Mouse (Mus musculus): ENCODE data around the gene Mier3. TPM values are rescaled to one million over a fixed set of nuclear protein-coding genes. Genes with fewer than 3 reads are reported as not detected.
"Not testable (repeated sequence)": the region's sequence is repeated elsewhere in the genome, so short reads cannot be mapped to it uniquely, and the experiment has no call there.

Gene Mier3
- total RNA-seq, 2 experiments from 2014 or later: 28.3 to 30.7 TPM

DNA sequence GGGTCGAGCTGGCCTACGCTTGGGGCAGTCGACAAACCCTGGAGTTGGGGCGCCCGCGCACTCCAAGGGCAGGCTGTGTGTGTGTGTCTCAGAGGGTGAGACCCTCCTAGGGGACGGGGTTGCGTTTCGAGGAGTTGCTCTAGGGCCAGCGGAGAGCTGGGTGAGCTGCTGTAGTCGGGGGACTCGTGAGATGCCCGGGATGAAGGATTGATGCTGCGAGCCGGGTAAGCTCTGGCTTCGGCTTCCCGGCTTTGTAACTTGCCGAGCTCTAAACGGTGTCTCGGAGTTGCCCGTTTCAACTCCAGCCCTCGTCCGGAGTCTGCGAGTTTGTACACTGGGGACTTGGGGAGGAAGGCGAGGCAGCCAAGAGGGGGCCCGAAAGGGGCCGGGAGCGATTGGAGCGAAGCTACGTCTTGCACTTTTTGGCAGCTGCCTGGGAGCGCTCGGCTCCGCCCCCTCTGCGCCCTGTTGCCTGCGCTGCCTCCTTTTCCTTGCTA lies 6.6 kb downstream of the Mier3 start:
- DNase-seq (ENCODE audit: low spot score in 2 of 2): peak; percentile 76 to 87

DNA sequence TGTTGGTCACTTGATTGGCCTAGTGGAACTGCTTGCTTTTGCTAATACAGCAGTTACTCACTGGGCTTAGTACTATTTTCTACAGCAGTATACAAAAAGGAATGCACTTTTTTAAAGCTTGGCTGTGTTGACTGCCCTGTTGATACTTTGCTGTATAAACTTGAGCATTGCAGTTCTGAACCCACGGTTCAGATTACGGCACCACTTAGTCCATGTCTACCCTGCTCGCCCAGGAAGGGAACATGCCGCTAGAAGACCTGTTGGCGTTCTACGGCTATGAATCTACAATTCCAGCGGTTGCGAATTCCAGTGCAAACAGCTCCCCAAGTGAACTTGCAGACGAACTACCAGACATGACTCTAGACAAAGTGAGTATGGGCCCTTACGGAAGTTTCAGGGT lies 22.6 kb downstream of the Mier3 start:
- no peak for DNase-seq (ENCODE audit: low spot score in 2 of 2)

- not testable (repeated sequence) for DNase-seq (ENCODE audit: low spot score in 2 of 2)
These were observed 23.2 kb downstream of the Mier3 start for GRCm38 (mm10) chr13:111703952-111704351.

GRCm38 (mm10) chr13:111710531-111710930 lies 29.8 kb downstream of the Mier3 start:
- DNase-seq (ENCODE audit: low spot score in 2 of 2): no peak

GRCm38 (mm10) chr13:111719726-111720125 lies 38.9 kb downstream of the Mier3 start:
- DNase-seq (ENCODE audit: low spot score in 2 of 2): no peak

DNA sequence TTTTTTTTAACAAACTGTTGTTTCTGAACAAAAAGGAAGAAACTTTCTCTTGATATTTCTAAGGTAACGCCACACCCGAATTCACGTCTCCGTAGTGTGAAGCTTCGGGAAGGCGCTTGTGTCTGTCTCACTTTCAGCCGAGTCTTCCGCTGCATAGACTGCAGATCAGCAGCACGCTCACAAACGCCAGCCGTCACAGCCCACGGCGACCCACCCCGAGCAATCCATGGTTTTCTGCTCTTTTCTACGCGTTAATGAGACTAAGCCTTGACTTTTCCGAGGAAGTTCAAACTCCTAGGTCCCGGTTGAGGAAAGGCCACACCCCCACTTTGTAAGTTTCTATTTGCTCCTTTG lies 44.0 kb downstream of the Mier3 start:
- no peak for DNase-seq (ENCODE audit: low spot score in 2 of 2)

DNA sequence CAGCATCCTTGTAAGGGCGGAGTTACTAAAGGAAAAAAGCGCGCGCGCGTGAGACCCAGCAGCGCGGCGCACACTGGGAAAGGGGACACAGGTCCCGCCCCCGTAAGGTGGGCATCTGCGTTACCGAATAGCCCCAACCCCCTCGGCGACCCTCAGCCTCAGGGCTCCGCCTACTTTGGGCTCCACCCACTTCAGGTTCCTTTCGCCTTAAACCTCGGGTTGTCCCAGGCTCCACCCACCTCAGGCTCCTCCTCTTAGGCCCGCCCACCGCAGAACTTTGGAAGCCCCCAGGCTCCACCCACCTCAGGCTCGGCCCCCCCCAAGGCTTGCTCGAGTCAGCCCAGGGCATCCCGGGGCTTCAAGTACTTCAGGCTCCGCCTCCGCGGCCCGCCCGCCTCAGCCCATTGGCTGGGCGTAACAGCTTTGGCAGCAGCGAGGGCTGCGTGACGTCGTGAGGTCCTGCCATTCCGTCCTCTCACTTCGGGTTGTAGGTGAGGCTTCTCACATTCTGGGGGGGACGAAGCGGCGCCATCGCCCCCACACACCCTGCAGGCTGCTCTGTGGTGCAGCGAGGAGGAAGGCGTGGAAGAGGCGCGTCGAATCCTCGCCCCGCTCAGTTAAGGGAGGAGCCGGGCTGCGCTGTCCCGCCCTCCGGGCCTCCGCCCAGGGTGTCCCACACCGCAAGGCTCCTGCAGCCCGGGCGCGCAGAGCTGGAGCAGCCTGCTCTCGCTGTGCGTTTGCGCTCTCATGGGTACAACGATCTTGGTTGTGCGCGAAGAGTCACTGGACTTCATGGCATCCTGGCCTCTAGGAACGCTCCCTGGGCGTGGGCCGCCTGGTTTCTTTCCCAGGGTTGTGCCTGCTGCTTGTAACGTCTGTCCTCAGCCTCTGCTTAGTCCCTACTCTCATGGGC lies 44.6 kb downstream of the Mier3 start:
- peak; percentile 91 to 98 for DNase-seq (ENCODE audit: low spot score in 2 of 2)

- DNase-seq (ENCODE audit: low spot score in 2 of 2): no peak
These were observed 46.1 kb downstream of the Mier3 start for GRCm38 (mm10) chr13:111726898-111727297.

- no peak for DNase-seq (ENCODE audit: low spot score in 2 of 2)
These were observed 60.6 kb downstream of the Mier3 start for GRCm38 (mm10) chr13:111741204-111741990.

DNA sequence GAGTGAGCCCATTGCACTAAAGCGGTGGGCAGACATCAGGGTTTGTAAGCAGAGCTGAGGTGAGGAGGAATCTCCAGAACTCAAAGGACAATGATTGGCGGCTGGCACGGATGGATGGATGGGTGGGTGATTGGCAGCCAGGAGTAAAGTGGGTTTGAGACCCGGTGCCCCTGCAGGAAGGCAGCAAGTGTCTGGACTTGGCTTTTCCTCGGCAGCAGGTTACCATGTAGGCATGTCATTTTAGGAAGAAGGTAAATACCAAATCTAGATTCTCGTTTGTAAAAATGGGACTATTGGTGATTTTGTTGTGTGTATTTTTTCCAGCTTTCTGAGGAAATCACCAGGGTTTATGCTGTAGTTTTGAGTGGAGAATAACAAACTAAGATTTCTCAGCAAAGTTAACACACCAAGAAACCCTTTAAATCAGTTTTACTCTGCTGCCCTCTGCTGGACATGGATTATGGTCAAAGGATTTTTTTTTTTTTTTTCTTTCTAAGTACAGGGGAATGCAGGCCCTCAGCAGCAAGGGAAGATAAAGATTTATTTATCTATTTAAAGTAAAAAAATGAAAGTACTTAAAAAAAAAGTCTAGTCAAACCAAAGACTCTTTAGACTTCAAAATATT lies 61.3 kb downstream of the Mier3 start:
- DNase-seq (ENCODE audit: low spot score in 2 of 2): peak in 1 of 2 experiments; percentile 64

DNA sequence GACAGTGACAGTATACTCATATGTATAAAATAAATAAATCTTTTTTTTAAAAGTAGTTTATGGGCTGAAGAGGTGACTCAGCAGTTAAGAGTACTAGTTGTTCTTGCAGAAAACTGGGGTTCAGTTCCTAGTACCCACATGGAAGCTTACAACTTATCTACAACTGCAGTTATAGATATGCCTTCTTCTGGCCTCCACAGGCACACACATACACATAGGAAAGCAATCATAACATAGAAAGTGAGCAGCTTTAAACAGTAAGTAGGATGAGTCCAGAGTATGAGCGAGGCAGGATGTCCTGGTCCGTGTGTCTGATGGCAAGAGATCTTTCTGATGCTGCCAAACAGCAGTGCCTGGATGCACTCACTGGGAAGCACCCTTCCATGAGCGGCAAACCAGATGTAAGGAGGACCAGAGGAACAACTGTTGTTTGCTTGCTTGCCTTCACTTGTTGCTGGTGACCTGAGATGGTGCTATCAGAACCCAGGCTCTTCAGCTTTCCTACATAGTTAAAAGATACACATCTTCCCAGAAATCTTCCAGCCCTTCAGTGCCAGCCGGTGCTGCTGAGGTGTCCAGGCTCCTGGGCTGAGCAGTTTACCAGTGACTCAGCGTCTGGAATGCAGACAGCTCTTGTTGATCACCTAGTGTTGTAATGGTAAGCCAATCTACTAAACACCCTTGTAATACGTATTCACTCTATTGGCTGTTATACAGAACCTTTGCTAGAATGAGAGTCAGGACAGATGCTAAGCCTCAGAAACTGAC lies 63.6 kb downstream of the Mier3 start:
- DNase-seq (ENCODE audit: low spot score in 2 of 2): no peak

DNA sequence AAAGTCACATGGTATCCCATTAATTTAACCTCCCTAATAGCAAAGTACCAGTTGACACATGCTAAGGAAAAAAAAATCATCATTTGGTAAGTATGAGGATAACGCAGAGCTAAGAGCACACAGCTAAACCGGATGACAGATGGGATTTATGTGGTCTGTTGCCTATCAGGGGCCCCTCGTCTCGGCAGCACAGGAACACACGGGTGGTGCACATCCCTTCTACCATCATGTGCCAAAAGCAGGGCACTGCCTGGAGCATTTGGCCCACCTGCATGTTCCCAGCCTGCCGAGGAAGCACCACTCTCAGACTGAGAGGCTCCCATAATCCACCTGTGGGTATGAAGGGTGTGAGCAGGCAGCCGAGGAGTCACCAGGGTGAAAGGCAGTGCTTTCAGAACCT lies 64.4 kb downstream of the Mier3 start:
- DNase-seq (ENCODE audit: low spot score in 2 of 2): no peak

- DNase-seq (ENCODE audit: low spot score in 2 of 2): no peak
These were observed 66.1 kb downstream of the Mier3 start for GRCm38 (mm10) chr13:111746831-111747230.

- DNase-seq (ENCODE audit: low spot score in 2 of 2): no peak
These were observed 67.7 kb downstream of the Mier3 start for GRCm38 (mm10) chr13:111748301-111749062.

GRCm38 (mm10) chr13:111753321-111753720 lies 72.5 kb downstream of the Mier3 start:
- DNase-seq (ENCODE audit: low spot score in 2 of 2): no peak

- no peak for DNase-seq (ENCODE audit: low spot score in 2 of 2)
These were observed 74.6 kb downstream of the Mier3 start for GRCm38 (mm10) chr13:111755377-111755776.

GRCm38 (mm10) chr13:111755937-111756336 lies 75.2 kb downstream of the Mier3 start:
- no peak for DNase-seq (ENCODE audit: low spot score in 2 of 2)

- DNase-seq (ENCODE audit: low spot score in 2 of 2): no peak
These were observed 76.2 kb downstream of the Mier3 start for GRCm38 (mm10) chr13:111756986-111757385.

GRCm38 (mm10) chr13:111762526-111762925 lies 81.7 kb downstream of the Mier3 start:
- DNase-seq (ENCODE audit: low spot score in 2 of 2): no peak

Measured in gastrocnemius, postnatal 4 days (tissue).